Mouse (Mus musculus): ENCODE data around the gene Ttll6. TPM values are rescaled to one million over a fixed set of nuclear protein-coding genes. Genes with fewer than 3 reads are reported as not detected.
"Not testable (repeated sequence)": the region's sequence is repeated elsewhere in the genome, so short reads cannot be mapped to it uniquely, and the experiment has no call there.

The Ttll6 gene
- polyA plus RNA-seq (2017; shearing (Covaris generic)), result not detected

- ATAC-seq, result no peak
Measured at GRCm38 (mm10) chr11:96133239-96133865, at the start of gene Ttll6. Gene Ttll6, plus strand, starts transcription at chr11:96133786.

GRCm38 (mm10) chr11:96087981-96088380, 45.6 kb upstream of the Ttll6 start:
- no peak for ATAC-seq

- no peak for ATAC-seq
Measured at GRCm38 (mm10) chr11:96091073-96091472, 42.5 kb upstream of the Ttll6 start.

- no peak for ATAC-seq
Measured at GRCm38 (mm10) chr11:96092674-96093291, 40.8 kb upstream of the Ttll6 start.

- ATAC-seq, result no peak
Measured at GRCm38 (mm10) chr11:96093361-96093760, 40.2 kb upstream of the Ttll6 start.

GRCm38 (mm10) chr11:96108376-96108775, 25.2 kb upstream of the Ttll6 start:
- ATAC-seq, result no peak

- ATAC-seq, result not testable (repeated sequence)
Measured at GRCm38 (mm10) chr11:96110950-96111349, 22.6 kb upstream of the Ttll6 start.

GRCm38 (mm10) chr11:96111751-96112150, 21.8 kb upstream of the Ttll6 start, which contains the start of gene Calcoco2:
Gene Calcoco2, minus strand, starts transcription at chr11:96111964.
- no peak for ATAC-seq

- ATAC-seq, result no peak
Measured at GRCm38 (mm10) chr11:96114077-96114476, 19.5 kb upstream of the Ttll6 start.

GRCm38 (mm10) chr11:96115416-96115815, 18.2 kb upstream of the Ttll6 start:
- ATAC-seq, result no peak

- no peak for ATAC-seq
Measured at GRCm38 (mm10) chr11:96116116-96116515, 17.5 kb upstream of the Ttll6 start.

GRCm38 (mm10) chr11:96116925-96117324, 16.7 kb upstream of the Ttll6 start:
- not testable (repeated sequence) for ATAC-seq

GRCm38 (mm10) chr11:96119401-96119800, 14.2 kb upstream of the Ttll6 start:
- no peak for ATAC-seq

- not testable (repeated sequence) for ATAC-seq
Measured at GRCm38 (mm10) chr11:96122806-96123205, 10.8 kb upstream of the Ttll6 start.

GRCm38 (mm10) chr11:96124052-96124914, 9.3 kb upstream of the Ttll6 start:
- ATAC-seq, result no peak

- ATAC-seq, result no peak
Measured at GRCm38 (mm10) chr11:96130606-96131005, 3.0 kb upstream of the Ttll6 start.

GRCm38 (mm10) chr11:96135847-96136246, 2.3 kb downstream of the Ttll6 start:
- ATAC-seq, result no peak

GRCm38 (mm10) chr11:96140726-96141175, 7.2 kb downstream of the Ttll6 start:
- ATAC-seq, result no peak

GRCm38 (mm10) chr11:96143766-96144165, 10.2 kb downstream of the Ttll6 start:
- ATAC-seq, result no peak

- ATAC-seq, result no peak
Measured at GRCm38 (mm10) chr11:96145622-96146270, 12.2 kb downstream of the Ttll6 start.

- no peak for ATAC-seq
Measured at GRCm38 (mm10) chr11:96147471-96147870, 13.9 kb downstream of the Ttll6 start.

- no peak for ATAC-seq
Measured at GRCm38 (mm10) chr11:96164769-96165168, 31.2 kb downstream of the Ttll6 start.

GRCm38 (mm10) chr11:96168125-96168524, 34.5 kb downstream of the Ttll6 start:
- ATAC-seq, result no peak

All from CD4-positive, CD25-positive, alpha-beta regulatory T cell, adult 4 months (primary cell).